Mouse (Mus musculus) CH12.LX (cell line): Measurements from ENCODE around the gene Ctnna3. TPM values are rescaled to one million over a fixed set of nuclear protein-coding genes. Genes with fewer than 3 reads are reported as not detected.

Experiments used
- DNase-seq: peaks from one replicate; pipeline ENCODE4 v3.0.0-alpha.2; 2013; ENCODE audit errors: extremely low read depth
- H3K27ac ChIP-seq: 2 replicates; pipeline ENCODE4 v1.5.1; 2012; ENCODE audit warnings: low read depth, mild to moderate bottlenecking, control low read depth, moderate library complexity; ENCODE audit not compliant: insufficient read depth
- H3K27me3 ChIP-seq: replicated peaks from 2 replicates; pipeline ENCODE3; 2012; ENCODE audit warnings: inconsistent platforms
- H3K36me3 ChIP-seq, 2 experiments: replicated peaks in 1 of 2; 2 replicates each; pipeline versions ENCODE3 to v1.6.1; 2012; ENCODE audit warnings: inconsistent platforms in 1 of 2, low read length in 1 of 2, mild to moderate bottlenecking in 1 of 2, mixed read lengths in 1 of 2, moderate library complexity in 1 of 2; ENCODE audit not compliant: control insufficient read depth in 1 of 2, insufficient read depth in 1 of 2
- H3K4me1 ChIP-seq, 2 experiments: 2 replicates each; pipeline ENCODE4 v1.6.1; 2012; ENCODE audit warnings: inconsistent platforms in 1 of 2, moderate library complexity in 1 of 2; ENCODE audit not compliant: insufficient read depth in 2 of 2, control insufficient read depth in 1 of 2
- H3K4me2 ChIP-seq: 2 replicates; pipeline ENCODE4 v1.6.1; 2012; ENCODE audit warnings: low read depth, mild to moderate bottlenecking, control low read depth; ENCODE audit not compliant: poor library complexity, insufficient read depth, severe bottlenecking
- H3K4me3 ChIP-seq, 3 experiments: fragments of 150-350 bp in 1 of 3; sonication (generic) in 1 of 3; replicated peaks in 1 of 3; 2 replicates each; pipeline versions ENCODE3 to v1.5.1; 2011 to 2012; ENCODE audit warnings: low read depth in 2 of 3, low read length in 2 of 3, mild to moderate bottlenecking in 2 of 3, moderate library complexity in 2 of 3, control low read depth in 1 of 3, improper control_type of control experiment in 1 of 3, inconsistent platforms in 1 of 3, mixed read lengths in 1 of 3; ENCODE audit not compliant: poor library complexity in 1 of 3
- H3K79me2 ChIP-seq: replicated peaks from 2 replicates; pipeline ENCODE4 v1.6.1; 2012; ENCODE audit warnings: mild to moderate bottlenecking, moderate library complexity; ENCODE audit not compliant: control insufficient read depth, poor library complexity, insufficient read depth, severe bottlenecking; ENCODE audit errors: extremely low read depth
- H3K9ac ChIP-seq: 2 replicates; pipeline ENCODE4 v1.6.1; 2012; ENCODE audit warnings: low read depth, mild to moderate bottlenecking, control low read depth, moderate library complexity; ENCODE audit not compliant: insufficient read depth
- H3K9me3 ChIP-seq: replicated peaks from 2 replicates; pipeline ENCODE3; 2012; ENCODE audit warnings: low read length, inconsistent platforms, mixed read lengths
- CHD2 ChIP-seq: IDR thresholded peaks from 2 replicates; pipeline ENCODE4 v1.6.1; 2011; ENCODE audit warnings: low read length, improper control_type of control experiment
- E2F4 ChIP-seq: IDR thresholded peaks from 2 replicates; pipeline ENCODE4 v1.6.1; 2011; ENCODE audit warnings: low read depth, low read length, improper control_type of control experiment; ENCODE audit not compliant: insufficient replicate concordance
- ELF1 ChIP-seq: IDR thresholded peaks from 2 replicates; pipeline ENCODE4 v1.6.1; 2014; ENCODE audit warnings: low read depth, mild to moderate bottlenecking, inconsistent platforms, low read length, improper control_type of control experiment
- ETS1 ChIP-seq: conservative IDR thresholded peaks from 2 replicates; pipeline ENCODE4 v1.6.1; 2012; ENCODE audit warnings: low read depth, mild to moderate bottlenecking, inconsistent platforms, low read length, improper control_type of control experiment, moderate library complexity
- GABPA ChIP-seq: IDR thresholded peaks from 2 replicates; pipeline ENCODE4 v1.6.1; 2012; ENCODE audit warnings: low read depth, low read length, improper control_type of control experiment, inconsistent platforms; ENCODE audit not compliant: insufficient replicate concordance
- HCFC1 ChIP-seq: IDR thresholded peaks from 2 replicates; pipeline ENCODE4 v1.6.1; 2012; ENCODE audit warnings: low read depth, mild to moderate bottlenecking, inconsistent platforms, low read length, improper control_type of control experiment
- IRF4 ChIP-seq: IDR thresholded peaks from 2 replicates; pipeline ENCODE4 v1.6.1; 2014; ENCODE audit warnings: low read depth, mild to moderate bottlenecking, inconsistent platforms, low read length, improper control_type of control experiment
- JUND ChIP-seq: conservative IDR thresholded peaks from 2 replicates; pipeline ENCODE4 v1.6.1; 2011; ENCODE audit warnings: low read depth, low read length, improper control_type of control experiment
- KAT2A ChIP-seq: IDR thresholded peaks from 2 replicates; pipeline ENCODE4 v1.6.1; 2012; ENCODE audit warnings: low read length, improper control_type of control experiment, inconsistent platforms; ENCODE audit not compliant: insufficient replicate concordance
- MAFK ChIP-seq: IDR thresholded peaks from 2 replicates; pipeline ENCODE4 v1.6.1; 2011; ENCODE audit warnings: low read length, improper control_type of control experiment; ENCODE audit not compliant: insufficient replicate concordance
- MAX ChIP-seq: IDR thresholded peaks from 2 replicates; pipeline ENCODE4 v1.6.1; 2011; ENCODE audit warnings: low read length, improper control_type of control experiment
- MXI1 ChIP-seq: IDR thresholded peaks from 2 replicates; pipeline ENCODE4 v1.6.1; 2011; ENCODE audit warnings: mild to moderate bottlenecking, low read depth, low read length, improper control_type of control experiment
- MYC ChIP-seq: IDR thresholded peaks from 2 replicates; pipeline ENCODE4 v1.6.1; 2011; ENCODE audit warnings: low read depth, mild to moderate bottlenecking, improper control_type of control experiment, low read length
- NRF1 ChIP-seq: IDR thresholded peaks from 2 replicates; pipeline ENCODE4 v1.6.1; 2014; ENCODE audit warnings: low read depth, mild to moderate bottlenecking, inconsistent platforms, low read length, improper control_type of control experiment, moderate library complexity
- PAX5 ChIP-seq: IDR thresholded peaks from 2 replicates; pipeline ENCODE4 v1.6.1; 2012; ENCODE audit warnings: low read length, inconsistent platforms, mixed read lengths
- RAD21 ChIP-seq: IDR thresholded peaks from 2 replicates; pipeline ENCODE4 v1.6.1; 2011; ENCODE audit warnings: low read depth, mild to moderate bottlenecking, low read length, improper control_type of control experiment, moderate library complexity
- RCOR1 ChIP-seq: conservative IDR thresholded peaks from 2 replicates; pipeline ENCODE4 v1.6.1; 2012; ENCODE audit warnings: low read depth, mild to moderate bottlenecking, inconsistent platforms, low read length, improper control_type of control experiment
- SMC3 ChIP-seq: IDR thresholded peaks from 2 replicates; pipeline ENCODE4 v1.6.1; 2011; ENCODE audit warnings: low read depth, low read length, improper control_type of control experiment
- TBP ChIP-seq: conservative IDR thresholded peaks from 2 replicates; pipeline ENCODE4 v1.6.1; 2011; ENCODE audit warnings: low read depth, low read length, improper control_type of control experiment
- USF1 ChIP-seq: IDR thresholded peaks from 2 replicates; pipeline ENCODE4 v1.6.1; 2014; ENCODE audit warnings: low read depth, mild to moderate bottlenecking, inconsistent platforms, low read length, improper control_type of control experiment
- ZKSCAN1 ChIP-seq: IDR thresholded peaks from 2 replicates; pipeline ENCODE4 v1.6.1; 2012; ENCODE audit warnings: low read depth, inconsistent platforms, low read length, improper control_type of control experiment, borderline replicate concordance
- ZMIZ1 ChIP-seq: IDR thresholded peaks from 2 replicates; pipeline ENCODE4 v1.6.1; 2012; ENCODE audit warnings: low read depth, mild to moderate bottlenecking, inconsistent platforms, low read length, improper control_type of control experiment
- ZNF384 ChIP-seq: IDR thresholded peaks from 2 replicates; pipeline ENCODE4 v1.6.1; 2012; ENCODE audit warnings: low read depth, low read length, improper control_type of control experiment, inconsistent platforms
- dilution Hi-C: fragments of 300-500 bp; cut with MboI; formaldehyde crosslinking; loops from 2 replicates; pipeline ENCODE4 v1.14.3; 2020; ENCODE audit warnings: low sequenced_read_pairs; ENCODE audit not compliant: extremely low pct_unique_long_range_greater_than_20kb, extremely low pct_ligation_motif_present
- in situ Hi-C: fragments of 300-500 bp; cut with MboI; formaldehyde crosslinking; loops from 3 replicates; pipeline ENCODE4 v1.14.3; 2019; ENCODE audit warnings: low sequenced_read_pairs, low pct_ligation_motif_present, low pct_unique_long_range_greater_than_20kb, mixed read lengths
- polyA plus RNA-seq: library from polyadenylated mRNA; unstranded; fragments of >175 nt; gene quantifications from 2 replicates; pipeline ENCODE4 v1.2.1, GENCODE M21; 2012; ENCODE audit warnings: low read depth; ENCODE audit not compliant: insufficient read length
- total RNA-seq, 2 experiments: library from RNA; depleted of rRNA; stranded (reverse); fragments of 300-350 nt in 1 of 2; fragments of >200 nt in 1 of 2; gene quantifications; 2 replicates each; pipeline ENCODE4 v1.2.3; 2012 to 2014

Gene Ctnna3
- total and polyA plus RNA-seq, 3 experiments, result 0.09 TPM; not detected in 2

DNA sequence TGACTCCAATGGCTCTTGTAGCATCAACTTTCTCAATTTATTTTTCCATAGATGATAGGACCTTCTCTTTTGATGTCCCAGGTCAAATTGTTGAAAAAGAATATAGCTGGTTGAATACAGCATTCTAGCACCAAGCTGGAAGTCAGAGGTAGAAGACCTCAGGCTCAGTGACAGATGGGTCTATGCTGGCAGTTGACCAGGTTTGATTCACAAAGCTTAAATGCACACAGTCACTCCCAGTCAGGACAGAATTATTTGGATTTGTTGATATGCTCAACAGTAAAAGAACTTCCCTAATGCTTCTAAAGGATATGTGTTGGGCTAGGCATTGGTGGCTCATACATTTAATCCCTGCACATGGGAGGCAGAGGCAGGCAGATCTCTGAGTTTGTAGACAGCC, 1059.6 kb downstream of the Ctnna3 start:
- Histone ChIP-seq H3K4me1 (no peaks in the 10 kb centered on the region), H3K27ac (no peak overlapping the region), H3K4me3 (no peak overlapping the region), H3K79me2 (no peaks in the 10 kb centered on the region), H3K27me3 (no peaks in the 10 kb centered on the region), H3K9me3 (peaks cover 27% of the 10 kb centered on the region), H3K4me2 (no peak overlapping the region), H3K36me3 (no peaks in the 10 kb centered on the region), H3K9ac (no peak overlapping the region)
- in situ Hi-C loops, result no loop called here
- DNase-seq, result no peak
- dilution Hi-C loops, result no loop called here
- TF ChIP-seq MAX, result no peak
- TF ChIP-seq IRF4, result no peak
- TF ChIP-seq JUND, result no peak
- no peak for TF ChIP-seq ZKSCAN1
- no peak for TF ChIP-seq E2F4
- TF ChIP-seq KAT2A, result no peak
- no peak for TF ChIP-seq ZNF384
- no peak for TF ChIP-seq RCOR1
- TF ChIP-seq TBP, result no peak
- TF ChIP-seq MYC, result no peak
- no peak for TF ChIP-seq RAD21
- TF ChIP-seq USF1, result no peak
- TF ChIP-seq HCFC1, result no peak
- TF ChIP-seq ETS1, result no peak
- TF ChIP-seq MAFK, result no peak
- no peak for TF ChIP-seq SMC3
- no peak for TF ChIP-seq MXI1
- no peak for TF ChIP-seq PAX5

DNA sequence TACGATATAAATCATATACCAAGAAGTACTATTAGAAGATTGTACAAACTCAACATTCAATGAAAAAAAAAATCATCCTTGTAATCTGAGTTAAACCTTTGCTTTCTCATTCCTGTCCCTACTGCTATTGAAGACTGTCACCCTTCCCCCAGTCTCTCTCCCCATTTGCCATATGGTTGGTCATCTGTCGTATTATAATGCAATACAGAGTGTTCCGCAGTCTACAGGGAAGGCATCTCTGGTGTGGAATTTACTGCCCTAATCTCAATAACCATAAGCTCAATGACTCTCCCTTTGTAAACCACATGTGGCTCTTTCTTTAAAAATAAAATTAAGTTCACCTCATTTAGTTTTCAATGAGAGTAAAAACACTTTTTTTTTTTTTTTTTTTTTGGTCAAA, 1113.7 kb downstream of the Ctnna3 start:
- Histone ChIP-seq H3K36me3 (no peaks in the 10 kb centered on the region), H3K9me3 (peaks cover 20% of the 10 kb centered on the region), H3K4me1 (no peaks in the 10 kb centered on the region), H3K27me3 (no peaks in the 10 kb centered on the region), H3K4me3 (no peak overlapping the region), H3K9ac (no peak overlapping the region), H3K4me2 (no peak overlapping the region), H3K79me2 (no peaks in the 10 kb centered on the region), H3K27ac (no peak overlapping the region)
- dilution Hi-C loops (no loop called here), in situ Hi-C loops (no loop called here)
- no peak for DNase-seq
- no peak for TF ChIP-seq NRF1
- no peak for TF ChIP-seq MXI1
- TF ChIP-seq HCFC1, result no peak
- TF ChIP-seq MAFK, result no peak
- TF ChIP-seq ZMIZ1, result no peak
- no peak for TF ChIP-seq CHD2
- no peak for TF ChIP-seq GABPA
- TF ChIP-seq USF1, result no peak
- no peak for TF ChIP-seq IRF4
- TF ChIP-seq JUND, result no peak
- TF ChIP-seq ELF1, result no peak
